Mouse (Mus musculus) left cerebral cortex, postnatal 25 days (tissue): ENCODE measurements around the gene Timm50. TPM values are rescaled to one million over a fixed set of nuclear protein-coding genes. Genes with fewer than 3 reads are reported as not detected.

ENCODE experiments used
- DNase-seq, 2 experiments: peaks; one replicate each; pipeline ENCODE4 v3.0.0; 2022; ENCODE audit warnings: low spot score in 2 of 2, mixed read lengths in 1 of 2
- intact Hi-C: fragments of 180-260 bp; cut with DNase I; formaldehyde crosslinking; loops from one replicate; pipeline ENCODE4 v1.15.1; 2025
- total RNA-seq, 2 experiments: library from RNA; stranded (reverse); gene quantifications; 2 replicates each; pipeline ENCODE4 v1.2.3; 2021

Timm50 gene
- total RNA-seq, 2 experiments from 2014 or later: 39.0 to 40.8 TPM

GRCm38 (mm10) chr7:28277615-28278278 is 34.1 kb downstream of the Timm50 start, which contains the start of gene Eid2b:
Gene Eid2b, plus strand, starts transcription at chr7:28277739.
- intact Hi-C loops: no loop called here
- peak; percentile 96 to 98 for DNase-seq

GRCm38 (mm10) chr7:28277237-28277614 is 34.6 kb downstream of the Timm50 start:
- intact Hi-C loops: no loop called here
- DNase-seq: no peak

GRCm38 (mm10) chr7:28271761-28272160 is 40.1 kb downstream of the Timm50 start:
- DNase-seq: no peak
- intact Hi-C loops: no loop called here

GRCm38 (mm10) chr7:28269355-28269754 is 42.5 kb downstream of the Timm50 start:
- intact Hi-C loops: no loop called here
- no peak for DNase-seq

GRCm38 (mm10) chr7:28268576-28268975 is 43.3 kb downstream of the Timm50 start:
- intact Hi-C loops: no loop called here
- DNase-seq: no peak

GRCm38 (mm10) chr7:28268042-28268531 is 43.8 kb downstream of the Timm50 start:
- intact Hi-C loops: no loop called here
- DNase-seq: peak; percentile 61 to 68

- intact Hi-C loops: loop anchor here (1.0 kb wide), 1 partner anchor 45 kb away; the partner anchor contains the start of gene Timm50
- peak; percentile 91 to 95 for DNase-seq
These were observed 44.5 kb downstream of the Timm50 start, which contains the start of gene Eid2 for GRCm38 (mm10) chr7:28267129-28268041. Gene Eid2, plus strand, starts transcription at chr7:28267881.

- intact Hi-C loops: no loop called here
- DNase-seq: no peak
These were observed 46.5 kb downstream of the Timm50 start for GRCm38 (mm10) chr7:28265391-28265790.

- intact Hi-C loops: no loop called here
- no peak for DNase-seq
These were observed 48.1 kb downstream of the Timm50 start for GRCm38 (mm10) chr7:28263786-28264185.

- intact Hi-C loops: no loop called here
- no peak for DNase-seq
These were observed 49.0 kb downstream of the Timm50 start for GRCm38 (mm10) chr7:28262861-28263260.

Other genes starting within 250 kb of the Timm50 start
- gene Fcgbp, start 240.8 kb downstream of the Timm50 start, total RNA-seq: under 1 TPM; 0.25 to 0.44 TPM
- under 1 TPM in 1 of 2 experiments, not detected in 1; 0.09 TPM for gene 9530053A07Rik, start 182.6 kb downstream of the Timm50 start, total RNA-seq
- gene Fbl, start 142.4 kb downstream of the Timm50 start, total RNA-seq: 10 to 100 TPM; 51.5 to 55.3 TPM
- 10 to 100 TPM; 44.2 to 47.0 TPM for gene Dyrk1b, start 132.6 kb downstream of the Timm50 start, total RNA-seq
- 10 to 100 TPM; 58.4 to 61.2 TPM for gene Eid2, start 44.2 kb downstream of the Timm50 start, total RNA-seq
- 10 to 100 TPM; 32.5 to 34.3 TPM for gene Eid2b, start 34.3 kb downstream of the Timm50 start, total RNA-seq
- gene Selenov, start 20.9 kb downstream of the Timm50 start, total RNA-seq: 1 to 10 TPM in 1 of 2 experiments, under 1 TPM in 1; 0.25 to 1.7 TPM
- gene Dll3, start 9.8 kb downstream of the Timm50 start, total RNA-seq: 1 to 10 TPM; 1.4 to 2.0 TPM
- gene Supt5, start 26.7 kb upstream of the Timm50 start, total RNA-seq: 100 to 1,000 TPM; 113 to 119 TPM
- gene Rps16, start 38.6 kb upstream of the Timm50 start, total RNA-seq: 100 to 1,000 TPM; 438 to 443 TPM
- gene Plekhg2, start 60.5 kb upstream of the Timm50 start, total RNA-seq: 1 to 10 TPM; 5.0 to 6.7 TPM
- 1 to 10 TPM; 2.2 to 2.9 TPM for gene Zfp36, start 68.2 kb upstream of the Timm50 start, total RNA-seq
- 10 to 100 TPM; 19.0 to 22.2 TPM for gene Med29, start 80.6 kb upstream of the Timm50 start, total RNA-seq
- gene Paf1, start 80.9 kb upstream of the Timm50 start, total RNA-seq: 10 to 100 TPM; 62.4 to 64.0 TPM
- 1 to 10 TPM; 1.8 to 3.1 TPM for gene Gmfg, start 125.4 kb upstream of the Timm50 start, total RNA-seq
- 10 to 100 TPM; 81.6 to 91.4 TPM for gene Lrfn1, start 139.9 kb upstream of the Timm50 start, total RNA-seq
- not detected for gene Ifnl2, start 198.4 kb upstream of the Timm50 start, total RNA-seq
- gene Ifnl3, start 210.8 kb upstream of the Timm50 start, total RNA-seq: not detected
- not detected for gene Sycn, start 228.8 kb upstream of the Timm50 start, total RNA-seq
- gene Nccrp1, start 235.2 kb upstream of the Timm50 start, total RNA-seq: under 1 TPM; 0.46 to 0.50 TPM